Mouse (Mus musculus): ENCODE data around the gene Naaladl1. TPM values are rescaled to one million over a fixed set of nuclear protein-coding genes. Genes with fewer than 3 reads are reported as not detected.

The Naaladl1 gene
- polyA plus RNA-seq, 1 experiment: 0.13 TPM

GRCm38 (mm10) chr19:6066571-6066970, 39.0 kb upstream of the Naaladl1 start:
- H3K4me1 ChIP-seq (ENCODE audit: control insufficient read depth, insufficient read depth, low read length): peaks cover 6% of the 10 kb centered on the region
- TF ChIP-seq POLR2A (IDR thresholded peaks at IDR 0.05; ENCODE audit: extremely low read depth, insufficient read depth, low read length): no peak
- TF ChIP-seq CTCF (IDR thresholded peaks at IDR 0.05; ENCODE audit: extremely low read depth, insufficient read depth, low read length): no peak
- H3K4me3 ChIP-seq (ENCODE audit: insufficient read depth, low read length): peak overlapping the region; percentile 40
- H3K27ac ChIP-seq (ENCODE audit: insufficient read depth, low read length): 0 out of 2 replicates have a peak overlapping the region, but pooled peaks have one; percentile 9

- H3K4me3 ChIP-seq (ENCODE audit: insufficient read depth, low read length): peak overlapping the region; percentile 40
- H3K4me1 ChIP-seq (ENCODE audit: control insufficient read depth, insufficient read depth, low read length): peaks cover 6% of the 10 kb centered on the region
- peak overlapping the region; percentile 50; the same call in 1 of the 2 replicates for H3K27ac ChIP-seq (ENCODE audit: insufficient read depth, low read length)
- TF ChIP-seq POLR2A (IDR thresholded peaks at IDR 0.05; ENCODE audit: extremely low read depth, insufficient read depth, low read length) (0 out of 2 replicates have a peak, but pooled peaks have one; percentile 13), CTCF (IDR thresholded peaks at IDR 0.05; ENCODE audit: extremely low read depth, insufficient read depth, low read length) (peak; percentile 77)
Observed at GRCm38 (mm10) chr19:6067011-6067723, 38.4 kb upstream of the Naaladl1 start.

GRCm38 (mm10) chr19:6067724-6068415, 37.7 kb upstream of the Naaladl1 start, which contains the start of gene Tm7sf2:
Gene Tm7sf2, minus strand, starts transcription at chr19:6068373.
- Histone ChIP-seq H3K4me1 (ENCODE audit: control insufficient read depth, insufficient read depth, low read length) (peaks cover 1% of the 10 kb centered on the region), H3K27ac (ENCODE audit: insufficient read depth, low read length) (peak within 1 kb of the TSS; percentile 50; the same call in 1 of the 2 replicates), H3K4me3 (ENCODE audit: insufficient read depth, low read length) (peak within 1 kb of the TSS; percentile 40)
- no peak for TF ChIP-seq CTCF (IDR thresholded peaks at IDR 0.05; ENCODE audit: extremely low read depth, insufficient read depth, low read length)
- peak; percentile 50; the same call in 1 of the 2 replicates for TF ChIP-seq POLR2A (IDR thresholded peaks at IDR 0.05; ENCODE audit: extremely low read depth, insufficient read depth, low read length)

GRCm38 (mm10) chr19:6068951-6069350, 36.6 kb upstream of the Naaladl1 start:
- TF ChIP-seq POLR2A (IDR thresholded peaks at IDR 0.05; ENCODE audit: extremely low read depth, insufficient read depth, low read length) (no peak), CTCF (IDR thresholded peaks at IDR 0.05; ENCODE audit: extremely low read depth, insufficient read depth, low read length) (no peak)
- H3K27ac ChIP-seq (ENCODE audit: insufficient read depth, low read length): no peak overlapping the region

GRCm38 (mm10) chr19:6069851-6070250, 35.7 kb upstream of the Naaladl1 start:
- Histone ChIP-seq H3K4me1 (ENCODE audit: control insufficient read depth, insufficient read depth, low read length) (peaks cover 1% of the 10 kb centered on the region; the same call in 1 of the 2 replicates), H3K4me3 (ENCODE audit: insufficient read depth, low read length) (no peak overlapping the region), H3K27ac (ENCODE audit: insufficient read depth, low read length) (no peak overlapping the region)
- TF ChIP-seq CTCF (IDR thresholded peaks at IDR 0.05; ENCODE audit: extremely low read depth, insufficient read depth, low read length) (no peak), POLR2A (IDR thresholded peaks at IDR 0.05; ENCODE audit: extremely low read depth, insufficient read depth, low read length) (no peak)

More at GRCm38 (mm10) chr19:6068951-6069350, 36.6 kb upstream of the Naaladl1 start:
- Histone ChIP-seq H3K4me3 (ENCODE audit: insufficient read depth, low read length) (no peak overlapping the region), H3K4me1 (ENCODE audit: control insufficient read depth, insufficient read depth, low read length) (peaks cover 1% of the 10 kb centered on the region; the same call in 1 of the 2 replicates)

- Histone ChIP-seq H3K27ac (ENCODE audit: insufficient read depth, low read length) (no peak overlapping the region), H3K4me1 (ENCODE audit: control insufficient read depth, insufficient read depth, low read length) (peaks cover 1% of the 10 kb centered on the region; the same call in 1 of the 2 replicates), H3K4me3 (ENCODE audit: insufficient read depth, low read length) (no peak overlapping the region)
- TF ChIP-seq POLR2A (IDR thresholded peaks at IDR 0.05; ENCODE audit: extremely low read depth, insufficient read depth, low read length) (no peak), CTCF (IDR thresholded peaks at IDR 0.05; ENCODE audit: extremely low read depth, insufficient read depth, low read length) (no peak)
Observed at GRCm38 (mm10) chr19:6070571-6071250, 34.9 kb upstream of the Naaladl1 start.

GRCm38 (mm10) chr19:6071261-6071660, 34.3 kb upstream of the Naaladl1 start:
- no peak overlapping the region for H3K27ac ChIP-seq (ENCODE audit: insufficient read depth, low read length)
- TF ChIP-seq POLR2A (IDR thresholded peaks at IDR 0.05; ENCODE audit: extremely low read depth, insufficient read depth, low read length): no peak
- TF ChIP-seq CTCF (IDR thresholded peaks at IDR 0.05; ENCODE audit: extremely low read depth, insufficient read depth, low read length): no peak

GRCm38 (mm10) chr19:6073889-6074288, 31.7 kb upstream of the Naaladl1 start:
- Histone ChIP-seq H3K4me3 (ENCODE audit: insufficient read depth, low read length) (no peak overlapping the region), H3K27ac (ENCODE audit: insufficient read depth, low read length) (no peak overlapping the region), H3K4me1 (ENCODE audit: control insufficient read depth, insufficient read depth, low read length) (peaks cover 4% of the 10 kb centered on the region)
- TF ChIP-seq POLR2A (IDR thresholded peaks at IDR 0.05; ENCODE audit: extremely low read depth, insufficient read depth, low read length): no peak

More at GRCm38 (mm10) chr19:6071261-6071660, 34.3 kb upstream of the Naaladl1 start:
- Histone ChIP-seq H3K4me3 (ENCODE audit: insufficient read depth, low read length) (no peak overlapping the region), H3K4me1 (ENCODE audit: control insufficient read depth, insufficient read depth, low read length) (peaks cover 2% of the 10 kb centered on the region)
